In the genomic region with DNA sequence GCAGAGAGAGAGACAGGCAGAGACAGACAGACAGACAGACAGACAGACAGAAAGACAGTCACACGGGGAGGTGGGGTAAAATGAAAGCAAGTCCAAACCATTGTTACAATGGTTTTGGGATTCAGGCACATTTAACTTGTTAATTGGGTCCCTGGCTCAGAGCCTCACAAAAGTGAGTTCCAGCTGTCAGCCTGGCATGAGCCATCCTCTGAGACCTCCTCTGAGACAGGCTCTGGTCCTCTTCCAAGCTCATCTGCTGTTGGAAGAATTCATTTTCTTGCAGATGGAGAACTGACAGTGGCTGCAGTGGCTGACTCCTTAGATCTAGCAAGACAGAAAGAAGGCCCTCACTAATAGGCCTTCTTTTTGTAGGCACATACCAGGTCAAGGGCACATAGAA, we compare ENCODE assay signal across 10 mouse cellular contexts. TPM values are rescaled to one million over a fixed set of nuclear protein-coding genes. Genes with fewer than 3 reads are reported as not detected.
A peak's percentile ranks its signal among the peaks of the same experiment; 100 is the strongest.
DNase-seq lines count a peak whose midpoint lies in the region; ATAC-seq and TF ChIP-seq lines count a peak whose summit lies in the region.
"Had no signal": no experiment of that assay in that cellular context is flagged by ENCODE, and none has a peak within 500 bp of the region (broad histone marks: within the 10 kb centered on the region; RNA-seq: fewer than 3 reads in every experiment).

No protein-coding gene starts in this region.

- 61% methylated on average over 1 of the region's 1 CpGs for WGBS in heart, embryonic 10.5 days
- WGBS in liver, embryonic 12.5 days (ENCODE audit: insufficient replicate concordance), result 52% methylated on average over 1 of the region's 1 CpGs

- H3K4me2 ChIP-seq in liver, embryonic 12.5 days, result no peak overlapping the region
- H3K4me2 ChIP-seq: midbrain, embryonic 12.5 days had no signal

- H3K27me3 ChIP-seq in heart, embryonic 10.5 days (ENCODE audit: insufficient read depth, poor library complexity, severe bottlenecking), result no peaks in the 10 kb centered on the region
- no peaks in the 10 kb centered on the region for H3K27me3 ChIP-seq in Patski
- H3K27me3 ChIP-seq in liver, embryonic 12.5 days (replicated peaks), result no peaks in the 10 kb centered on the region

- no peak for TF ChIP-seq CTCF in Patski (IDR thresholded peaks at IDR 0.05)

- H3K9me3 ChIP-seq in heart, embryonic 10.5 days, result no peaks in the 10 kb centered on the region
- no peaks in the 10 kb centered on the region for H3K9me3 ChIP-seq in liver, embryonic 12.5 days (replicated peaks)
- H3K9me3 ChIP-seq: midbrain, embryonic 12.5 days had no signal

- DNase-seq in heart, postnatal 4 days, result peak; percentile 46
- no peak for DNase-seq in heart, embryonic 10.5 days (ENCODE audit: low spot score)
- no peak for DNase-seq in Patski (ENCODE audit: low read depth, low spot score)
- DNase-seq in frontal cortex, postnatal 14 days (ENCODE audit: low spot score in 2 of 2), result peak; percentile 27 to 42
- peak; percentile 84 for DNase-seq in left cerebral cortex, postnatal 4 days
- no peak for DNase-seq in thymus, postnatal 36 days
- no peak for DNase-seq in cerebellum, adult 8-10 months

- no peaks in the 10 kb centered on the region for H3K4me1 ChIP-seq in heart, embryonic 10.5 days
- no peaks in the 10 kb centered on the region for H3K4me1 ChIP-seq in liver, embryonic 12.5 days
- H3K4me1 ChIP-seq: midbrain, embryonic 12.5 days had no signal

- in situ Hi-C loops in Patski (cut with MboI; ENCODE audit: low pct_unique_long_range_greater_than_20kb), result loop anchor here (25.0 kb wide), 1 partner anchor 821 kb away; a partner anchor contains a TSS

- intact Hi-C loops in left cerebral cortex, postnatal 4 days (cut with DNase I), result no loop called here

- H3K9ac ChIP-seq in liver, embryonic 12.5 days, result no peak overlapping the region
- H3K9ac ChIP-seq: midbrain, embryonic 12.5 days had no signal

- POLR2A ChIA-PET in Patski (lab: Charles Lee), result interaction anchor here (1.3 kb wide), 1 partner anchor 11 kb away, joined by 3 read pairs; no protein-coding TSS in a partner anchor

- H3K27ac ChIP-seq in heart, embryonic 10.5 days, result no peak overlapping the region
- no peak overlapping the region for H3K27ac ChIP-seq in liver, embryonic 12.5 days
- H3K27ac ChIP-seq: kidney, postnatal 0 days; midbrain, embryonic 12.5 days had no signal

- peak; percentile 31 for ATAC-seq in Patski
- no peak for ATAC-seq in liver, embryonic 12.5 days

- no peaks in the 10 kb centered on the region for H3K36me3 ChIP-seq in heart, embryonic 10.5 days
- no peaks in the 10 kb centered on the region for H3K36me3 ChIP-seq in liver, embryonic 12.5 days
- H3K36me3 ChIP-seq: midbrain, embryonic 12.5 days had no signal

- CTCF ChIA-PET in Patski (lab: Charles Lee), result interaction anchor here (0.7 to 0.9 kb wide), 2 partner anchors 10 to 17 kb away, joined by 3 to 4 read pairs; no protein-coding TSS in a partner anchor

- H3K4me3 ChIP-seq in heart, embryonic 10.5 days, result no peak overlapping the region
- no peak overlapping the region for H3K4me3 ChIP-seq in liver, embryonic 12.5 days
- H3K4me3 ChIP-seq: midbrain, embryonic 12.5 days had no signal

RNA-seq across cellular contexts. Expression of a gene that starts 6.9 kb away (rescaled TPM):
- 10 to 100 TPM; 55.0 to 63.0 TPM for total RNA-seq in heart, postnatal 4 days (2021)
- 12.8 and 30.3 TPM in 2 replicates for polyA plus RNA-seq in heart, embryonic 10.5 days (2016; fragmentation: Nextera tagmentation; extraction: Ambion mirVana)
- 16.4 TPM for polyA plus RNA-seq in Patski (2021)
- total RNA-seq in left cerebral cortex, postnatal 4 days (2021), result 1 to 10 TPM; 5.5 TPM
- polyA plus RNA-seq in liver, embryonic 12.5 days (2016; fragmentation: Nextera tagmentation; extraction: Ambion mirVana), result 0.45 and 1.0 TPM in 2 replicates

Comparison
In these comparisons a context has a peak if more than half of its experiments do, and no peak if none do; other contexts are left out.
1. DNase-seq: peak in heart, postnatal 4 days (single experiment), frontal cortex, postnatal 14 days (2 of 2) and left cerebral cortex, postnatal 4 days (single experiment); none in heart, embryonic 10.5 days (single experiment), Patski (single experiment), thymus, postnatal 36 days (0 of 2) and cerebellum, adult 8-10 months (single experiment).